Mouse (Mus musculus) embryo, embryonic 9.5 days (tissue): ENCODE measurements at regions not wholly inside any gene's neighbourhood (a gene's known extent, or its start where the extent isn't known, plus 50 kb on each side); places are given as distances from the start of the nearest gene placed in this dataset.
A peak's percentile ranks its signal among the peaks of the same experiment; 100 is the strongest.

ENCODE experiments used
- DNase-seq: peaks from one replicate; pipeline ENCODE4 v3.0.0-alpha.2; 2017; ENCODE audit errors: extremely low spot score

DNA sequence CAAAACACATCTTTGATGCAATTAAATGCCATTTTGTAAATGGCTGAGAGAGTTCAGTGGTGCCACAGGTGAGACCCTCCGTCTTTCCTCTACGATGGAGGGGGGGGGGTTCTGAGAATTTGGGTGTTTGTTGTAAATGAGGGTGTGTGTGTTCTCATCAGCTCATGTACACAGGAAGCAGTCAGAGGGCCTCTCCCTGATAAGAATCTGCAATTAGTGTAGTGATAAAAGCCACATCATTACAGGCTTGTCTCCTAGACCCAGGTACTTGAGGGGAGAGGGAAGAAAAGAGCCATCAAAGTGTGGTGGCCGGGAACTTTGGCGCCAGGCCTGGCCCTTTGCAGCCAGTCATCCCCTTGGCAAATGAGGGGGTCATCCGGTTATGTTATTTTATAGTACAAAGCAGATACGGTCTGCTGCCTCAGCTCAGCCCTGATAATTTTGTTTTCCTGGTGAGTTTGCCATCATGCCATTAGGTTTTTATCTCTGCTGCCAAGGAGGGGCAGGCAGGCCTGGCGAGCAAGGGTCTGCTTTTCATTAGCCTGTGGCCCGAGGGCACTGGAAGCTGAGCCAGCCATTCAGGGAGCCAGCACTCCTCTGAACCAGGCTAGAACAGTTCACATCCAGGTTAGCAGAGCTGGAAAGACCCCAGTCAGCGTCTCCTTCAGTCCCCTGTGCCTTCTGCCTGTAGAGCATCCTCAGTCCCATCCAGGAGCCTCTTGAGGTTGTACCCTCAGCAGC, 59.7 kb downstream of the H2al1j start:
- DNase-seq = no peak

DNA sequence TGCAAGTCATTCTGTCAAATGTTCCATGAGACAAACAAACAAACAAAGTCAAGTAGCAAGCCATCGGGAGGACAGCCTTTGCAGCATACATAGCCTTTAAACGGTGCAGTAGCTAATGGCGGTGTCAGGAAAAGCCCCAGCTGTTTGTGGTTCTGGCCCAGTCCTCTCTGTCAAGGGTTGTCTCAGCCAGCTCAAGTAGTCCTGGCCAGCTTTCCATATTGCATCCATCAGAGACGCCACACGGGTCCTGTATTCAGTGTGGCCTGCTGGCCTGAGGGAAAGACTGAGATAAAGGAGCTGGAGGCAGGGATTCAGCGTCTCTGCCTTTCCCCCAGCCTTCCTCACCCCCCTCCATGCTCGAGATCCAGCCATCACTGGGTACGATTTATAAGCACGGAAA, 61.2 kb downstream of the H2al1j start:
- no peak for DNase-seq

DNA sequence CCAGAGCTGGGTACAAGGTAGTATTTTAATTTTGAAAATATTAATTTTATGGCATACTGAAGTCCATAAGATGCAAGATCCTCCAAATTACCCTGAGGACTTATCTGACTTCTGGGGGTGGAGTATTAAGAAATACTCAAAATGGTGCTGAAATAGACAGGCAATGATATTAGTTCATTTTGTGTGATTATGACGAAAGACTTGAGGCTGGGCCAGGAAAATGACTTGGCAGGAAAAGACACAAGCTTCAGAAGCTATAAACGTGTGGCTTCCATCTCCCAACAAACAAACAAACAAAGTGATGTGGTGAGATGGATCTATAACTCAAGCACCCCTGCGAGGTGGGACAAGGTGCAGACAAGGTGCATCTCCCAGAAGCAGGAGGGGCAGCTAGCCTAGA, 72.8 kb downstream of the H2al1j start:
- no peak for DNase-seq

DNA sequence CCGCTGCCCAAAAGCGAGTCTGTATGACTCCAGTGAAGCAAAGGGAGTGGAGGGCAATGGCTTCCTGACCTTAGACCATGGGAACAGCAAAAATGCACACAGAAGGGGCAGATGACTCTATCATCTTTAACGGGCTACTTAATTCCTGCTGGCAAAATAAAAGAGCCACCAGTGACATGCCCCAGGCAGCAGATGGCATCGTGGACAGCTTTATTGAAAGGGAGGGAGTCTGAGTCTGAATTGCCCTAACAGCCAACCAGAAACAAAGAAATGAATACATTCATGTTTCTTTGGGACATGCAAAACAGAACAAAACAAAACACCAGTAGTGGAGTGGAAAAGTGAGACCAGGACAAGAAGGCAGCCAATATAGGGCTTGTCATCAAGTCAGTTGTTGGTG, 76.7 kb downstream of the H2al1j start:
- no peak for DNase-seq

DNA sequence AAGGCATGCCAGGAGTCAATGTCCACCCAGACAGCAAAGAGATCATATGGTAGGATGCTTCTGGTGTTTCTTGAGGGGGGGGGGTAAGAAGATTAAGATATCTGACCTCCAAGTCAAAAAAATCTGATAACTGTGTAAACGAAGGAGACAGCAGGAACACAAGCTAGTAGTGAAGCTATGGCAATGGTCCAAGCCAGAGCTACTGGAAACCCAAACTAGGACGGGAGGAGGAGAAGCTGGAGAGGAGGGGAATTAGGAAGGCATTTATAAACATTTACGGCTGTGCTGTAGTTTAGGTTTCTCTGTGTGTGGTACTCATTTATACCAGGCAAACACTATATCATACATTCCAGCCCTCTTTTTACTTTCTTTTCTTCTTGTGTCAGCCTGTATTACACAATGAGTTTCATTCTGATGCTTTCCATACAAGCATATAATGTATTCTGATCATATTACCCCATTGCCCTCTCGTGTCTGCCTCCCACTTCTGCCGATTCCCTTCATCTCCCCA, 84.7 kb downstream of the H2al1j start:
- no peak for DNase-seq

DNA sequence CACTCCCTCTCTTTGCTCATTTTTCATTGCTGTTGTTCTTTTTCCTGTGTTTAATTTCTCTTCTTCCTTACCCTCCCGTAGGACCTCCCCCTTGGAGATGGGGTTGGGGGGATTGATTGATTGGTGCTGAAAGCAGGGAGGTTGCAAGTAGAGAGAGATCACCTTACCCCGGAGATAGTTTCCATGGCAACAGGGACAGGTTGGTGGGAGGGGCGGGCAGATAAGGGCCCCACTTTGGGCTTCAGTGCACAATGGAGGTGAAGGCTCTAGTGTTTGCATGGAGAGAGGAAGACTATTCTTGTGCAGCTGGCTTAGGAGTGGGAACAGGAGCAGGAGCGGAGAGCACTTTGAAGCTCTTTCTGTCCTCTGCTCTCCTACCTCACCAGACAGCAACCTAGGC, 88.0 kb downstream of the H2al1j start:
- peak; percentile 34 for DNase-seq

DNA sequence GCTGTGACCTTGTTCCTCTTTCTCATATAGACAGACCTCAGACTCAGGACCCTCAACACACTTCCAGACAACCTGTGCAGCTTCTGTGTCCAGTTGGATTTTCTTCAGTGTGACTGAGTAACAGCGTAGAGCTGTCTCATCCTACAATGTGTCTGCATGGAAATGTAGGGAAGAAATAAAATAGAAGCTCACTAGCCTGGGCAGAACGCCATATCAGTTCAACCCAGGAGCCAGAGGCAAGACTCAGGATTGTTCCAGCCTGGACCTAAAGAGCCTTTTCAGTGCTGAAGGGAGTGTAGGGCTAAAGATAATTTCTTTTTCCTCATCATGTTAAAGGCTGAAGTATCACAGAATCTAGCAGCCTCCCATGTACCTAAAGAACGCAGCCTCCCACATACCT, 88.9 kb downstream of the H2al1j start:
- DNase-seq = no peak

DNA sequence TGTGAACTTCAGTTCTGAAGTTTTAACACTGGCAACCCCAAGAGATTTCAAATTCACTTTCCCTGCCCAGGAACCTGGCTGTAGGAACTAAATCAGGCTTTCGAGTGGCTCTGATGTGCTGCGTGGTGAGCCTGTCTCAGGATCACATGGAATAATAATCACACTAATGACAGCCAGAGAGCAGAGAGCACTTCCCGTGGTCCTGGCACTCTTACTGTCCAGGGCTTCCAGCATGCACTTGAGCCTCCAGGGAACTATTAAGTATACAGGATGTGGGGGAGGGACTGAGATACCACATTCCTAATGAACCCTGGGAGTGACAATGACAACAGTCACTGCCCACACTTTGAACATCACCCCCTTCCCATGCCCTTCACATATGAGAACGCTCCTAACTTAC, 90.2 kb downstream of the H2al1j start:
- DNase-seq = no peak

DNA sequence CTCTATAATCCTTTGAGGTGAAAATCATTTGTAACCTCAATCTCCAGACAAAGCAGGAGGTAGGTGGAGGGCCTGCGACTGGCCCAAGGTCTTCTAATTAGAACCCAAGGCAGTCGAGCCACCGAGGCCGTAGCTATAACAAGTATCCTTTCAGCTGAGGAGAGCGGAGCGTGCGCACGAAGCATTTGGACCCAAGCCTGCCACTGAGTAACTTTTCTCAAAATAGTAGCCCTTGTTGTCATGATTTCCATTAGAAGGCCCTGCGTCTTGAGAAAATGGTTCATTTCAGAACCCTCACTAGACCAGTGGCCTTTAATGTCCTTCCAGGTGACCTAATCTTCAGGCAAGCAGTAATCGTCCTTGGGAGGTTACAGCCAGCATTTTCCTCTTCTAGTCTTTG, 90.6 kb downstream of the H2al1j start:
- no peak for DNase-seq

DNA sequence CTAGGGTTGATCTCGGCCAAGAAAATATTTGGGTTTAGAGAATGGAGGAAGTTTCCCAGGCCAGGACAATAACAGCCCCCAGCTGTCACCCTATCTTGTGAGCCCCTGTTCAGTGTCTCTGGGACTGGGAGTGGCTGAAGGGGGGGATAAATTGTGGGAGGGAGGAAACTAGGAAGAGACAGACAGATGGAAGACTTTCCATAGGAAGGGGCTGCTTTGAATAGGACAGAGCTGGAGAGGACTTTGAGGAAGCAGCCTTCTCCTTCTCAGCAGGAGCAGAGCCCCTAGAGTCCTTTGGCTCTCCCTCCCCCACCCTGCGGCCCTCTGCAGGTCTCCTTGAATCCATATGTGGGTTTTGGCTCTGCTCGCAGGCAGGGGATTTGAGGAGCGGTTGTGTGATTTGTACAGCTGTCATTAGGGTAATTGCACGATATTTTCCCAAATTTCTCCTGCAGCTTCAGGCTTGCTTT, 91.6 kb downstream of the H2al1j start:
- DNase-seq = no peak

DNA sequence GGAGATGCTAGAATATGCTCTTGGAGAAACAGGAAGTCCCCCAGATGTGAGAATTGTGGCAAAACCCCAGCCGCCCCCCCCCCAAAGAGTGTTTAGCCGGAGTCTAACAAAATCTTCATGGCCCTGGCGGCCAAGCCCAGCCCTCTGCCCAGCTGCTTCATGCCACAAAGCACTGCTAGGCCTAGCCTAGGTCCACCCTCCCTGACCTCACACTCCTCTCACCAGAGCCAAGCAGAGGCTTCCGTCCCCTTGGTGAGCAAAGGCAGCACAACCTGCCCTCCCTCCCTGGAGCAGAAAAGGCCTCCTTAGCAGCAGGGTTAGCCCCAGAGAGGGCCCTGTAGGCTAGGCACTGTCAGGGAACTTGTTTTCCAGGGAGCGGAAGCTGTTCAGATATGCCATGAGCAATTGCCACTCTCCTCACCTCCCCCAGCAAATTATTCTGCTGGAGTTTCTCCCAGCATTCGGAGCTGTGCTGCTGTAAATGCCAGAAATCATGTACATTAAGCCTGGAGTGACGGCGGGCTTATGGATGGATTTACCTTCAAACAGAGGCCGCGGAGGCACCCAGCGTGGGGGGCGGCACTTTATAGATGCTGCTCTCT, 104.9 kb downstream of the H2al1j start:
- DNase-seq = no peak

DNA sequence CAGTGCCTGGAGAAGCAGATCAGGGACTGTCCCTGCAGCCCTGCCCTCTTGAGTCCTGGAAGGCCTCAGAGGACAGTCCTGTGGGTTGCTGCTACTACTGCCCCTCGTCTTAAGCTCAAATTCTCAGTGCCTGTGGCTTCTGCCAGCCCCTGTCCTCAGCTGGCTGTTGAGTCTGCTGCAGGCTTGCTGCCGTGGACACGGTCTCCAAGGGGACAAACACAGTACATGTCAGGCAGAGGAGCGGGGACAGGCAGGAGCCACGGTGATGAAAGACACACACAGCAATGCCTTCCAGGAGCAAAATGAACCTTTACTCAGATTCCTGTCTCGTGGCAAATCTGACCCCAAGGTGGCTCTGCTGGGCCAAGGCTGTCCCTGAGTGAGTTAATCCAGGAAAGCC, 107.7 kb downstream of the H2al1j start:
- DNase-seq = no peak

DNA sequence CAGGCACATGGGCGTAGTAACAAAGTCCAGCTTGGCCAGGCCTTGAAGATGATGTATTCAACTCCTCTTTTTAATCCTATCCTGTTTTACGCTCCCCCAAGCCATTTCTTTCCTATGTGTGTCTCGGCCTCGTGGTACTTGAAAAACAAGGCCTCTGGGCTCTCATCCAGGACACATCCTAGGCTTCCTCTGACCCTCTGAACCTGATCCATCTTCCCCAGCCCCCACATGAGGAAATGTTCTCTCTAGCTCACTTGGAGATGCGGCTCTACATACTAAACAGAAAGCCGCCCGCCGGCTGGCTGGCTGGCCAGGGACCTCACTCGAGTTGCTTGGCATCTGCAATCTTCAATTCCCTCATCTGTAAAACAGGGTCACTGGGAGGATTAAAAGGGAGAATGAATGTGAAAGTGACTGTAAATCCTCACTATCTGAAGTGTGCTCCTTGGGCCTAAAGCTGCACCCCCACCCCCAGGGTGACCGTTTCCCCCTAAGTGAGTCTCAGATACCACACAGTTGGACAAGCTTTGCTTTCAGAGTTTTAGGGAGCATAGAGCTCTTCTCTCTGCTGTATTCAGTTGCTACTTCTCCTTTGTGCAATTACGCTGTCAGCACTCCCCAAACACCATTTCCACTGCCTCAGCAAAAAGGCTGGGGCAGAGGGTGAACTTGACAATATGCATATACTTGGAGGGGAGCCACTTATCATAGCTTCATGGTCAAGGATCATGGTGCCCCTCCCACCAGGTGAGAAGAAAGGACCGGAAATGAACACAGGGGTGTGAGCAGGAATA, 109.7 kb downstream of the H2al1j start:
- DNase-seq = no peak

DNA sequence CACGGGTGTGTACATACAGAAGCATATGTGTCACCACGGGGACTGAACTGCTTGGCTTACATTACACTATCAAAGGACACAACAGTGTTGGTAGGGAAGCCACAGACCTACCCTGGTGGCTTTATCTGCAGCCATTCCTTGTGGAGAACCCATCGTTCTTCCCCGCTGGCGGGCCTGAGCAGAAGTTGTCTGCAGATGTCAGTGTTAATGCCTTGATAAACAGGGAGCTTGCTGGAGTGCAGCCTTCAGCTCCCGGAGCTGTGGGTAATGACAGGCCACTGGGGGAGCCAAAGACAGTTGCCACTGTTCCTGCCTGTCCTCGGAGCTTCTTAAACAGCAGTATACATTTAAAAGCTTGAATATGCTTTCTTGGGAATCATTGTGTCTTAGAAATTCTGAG, 115.9 kb downstream of the H2al1j start:
- DNase-seq = no peak

DNA sequence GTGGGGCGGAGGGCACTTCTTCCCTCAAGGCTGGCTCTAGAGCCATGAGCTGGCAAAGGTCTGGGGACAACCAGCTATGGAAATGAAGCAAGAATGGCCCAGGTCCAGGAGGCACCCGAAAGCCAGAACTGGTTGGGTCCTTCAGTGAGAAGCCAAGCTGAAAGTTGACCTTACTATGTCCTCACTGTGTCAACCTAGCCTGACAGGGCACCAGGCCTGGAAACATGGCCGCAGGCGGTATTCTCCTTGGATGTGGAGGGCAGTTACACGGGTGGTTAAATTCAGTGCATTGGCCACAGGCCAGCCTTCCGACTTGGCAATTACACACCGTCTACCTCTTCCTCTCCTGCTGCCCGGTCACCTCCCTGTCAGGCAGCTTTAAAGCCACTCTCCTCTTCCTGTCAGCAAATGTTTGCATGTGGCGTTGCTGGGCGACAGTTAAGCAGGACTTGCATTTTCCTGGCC, 116.7 kb downstream of the H2al1j start:
- no peak for DNase-seq

DNA sequence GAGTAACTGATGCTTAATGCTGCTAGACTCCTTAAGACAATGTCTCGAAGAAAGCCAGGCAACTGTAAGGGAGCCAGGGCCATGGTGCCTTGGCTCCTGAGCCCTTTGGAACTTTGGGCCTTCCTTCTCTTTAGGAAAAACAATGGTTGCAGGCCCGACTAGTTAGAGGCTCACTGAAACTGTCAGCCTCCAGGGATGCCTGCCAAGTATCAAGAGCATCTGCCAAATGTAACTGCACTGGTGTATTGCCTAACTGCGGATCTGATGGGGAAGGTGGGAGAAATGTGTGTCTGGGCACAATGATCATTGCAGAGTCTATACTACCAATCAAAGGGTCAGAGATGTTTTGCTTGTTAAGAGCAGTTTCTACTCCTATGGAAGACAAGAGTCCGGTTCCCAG, 121.1 kb downstream of the H2al1j start:
- DNase-seq = no peak

DNA sequence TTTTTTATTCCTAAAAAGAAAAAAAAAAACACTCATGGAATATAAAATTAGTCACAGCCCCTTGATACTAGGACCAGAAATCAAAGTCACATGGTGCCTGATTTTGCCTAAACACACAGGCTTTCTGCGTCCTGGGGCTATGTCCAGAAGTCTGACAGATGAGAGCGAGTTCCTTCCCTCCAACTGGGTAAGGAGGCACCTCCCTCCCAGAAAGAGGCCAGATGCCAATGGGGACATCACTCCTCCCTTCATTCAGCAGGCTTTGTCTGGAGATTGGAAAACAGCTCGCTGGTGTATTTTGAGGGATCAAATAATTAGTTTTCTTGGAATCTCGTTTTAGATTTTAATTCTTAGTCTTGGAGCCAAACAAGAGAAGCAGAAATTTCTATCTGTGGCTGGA, 130.9 kb downstream of the H2al1j start:
- no peak for DNase-seq

DNA sequence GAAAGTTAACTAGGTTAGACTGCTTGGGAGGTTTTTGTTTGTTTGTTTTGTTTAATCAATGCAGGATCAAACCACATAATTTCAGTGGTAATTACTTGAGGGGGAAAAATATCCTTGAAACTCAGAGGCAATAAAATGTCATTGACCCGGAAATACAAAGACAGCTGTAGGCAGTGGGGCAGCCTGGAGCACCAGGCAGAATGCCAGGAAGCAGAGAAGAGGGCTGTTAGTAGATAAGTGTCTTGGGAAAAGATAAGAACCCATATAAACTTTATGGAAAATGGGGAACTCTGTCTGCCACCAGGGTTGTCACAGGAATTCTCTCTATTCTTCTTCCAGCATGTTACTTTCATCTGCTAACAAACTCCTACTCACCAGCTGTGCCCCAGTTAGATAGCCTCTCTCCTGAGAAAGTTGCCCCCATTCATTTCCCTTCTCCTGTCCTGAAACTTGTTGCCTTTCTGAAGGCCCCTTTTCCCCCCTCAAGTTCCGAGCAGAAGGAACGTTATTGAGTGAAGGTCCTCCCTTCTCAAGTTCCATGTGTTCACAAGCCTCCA, 136.4 kb downstream of the H2al1j start:
- no peak for DNase-seq

DNA sequence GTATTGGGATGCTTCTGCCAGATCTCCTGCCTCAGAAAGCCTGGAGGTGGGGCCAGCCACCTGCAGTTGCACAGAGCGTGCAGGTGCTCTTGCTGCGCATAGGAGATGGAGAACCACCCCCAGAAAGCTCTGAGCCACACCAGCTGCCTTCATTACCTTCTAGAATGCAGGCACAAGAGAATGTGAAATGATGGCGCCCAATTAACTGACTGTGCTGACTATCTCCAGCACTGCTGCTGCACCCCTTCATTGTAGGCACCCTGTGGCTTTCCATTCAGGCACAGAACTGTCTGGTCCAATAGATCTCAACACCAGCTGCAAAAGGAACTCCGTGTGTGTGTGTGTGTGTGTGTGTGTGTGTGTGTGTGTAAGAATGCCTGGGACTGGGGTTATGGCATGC, 138.6 kb downstream of the H2al1j start:
- no peak for DNase-seq

DNA sequence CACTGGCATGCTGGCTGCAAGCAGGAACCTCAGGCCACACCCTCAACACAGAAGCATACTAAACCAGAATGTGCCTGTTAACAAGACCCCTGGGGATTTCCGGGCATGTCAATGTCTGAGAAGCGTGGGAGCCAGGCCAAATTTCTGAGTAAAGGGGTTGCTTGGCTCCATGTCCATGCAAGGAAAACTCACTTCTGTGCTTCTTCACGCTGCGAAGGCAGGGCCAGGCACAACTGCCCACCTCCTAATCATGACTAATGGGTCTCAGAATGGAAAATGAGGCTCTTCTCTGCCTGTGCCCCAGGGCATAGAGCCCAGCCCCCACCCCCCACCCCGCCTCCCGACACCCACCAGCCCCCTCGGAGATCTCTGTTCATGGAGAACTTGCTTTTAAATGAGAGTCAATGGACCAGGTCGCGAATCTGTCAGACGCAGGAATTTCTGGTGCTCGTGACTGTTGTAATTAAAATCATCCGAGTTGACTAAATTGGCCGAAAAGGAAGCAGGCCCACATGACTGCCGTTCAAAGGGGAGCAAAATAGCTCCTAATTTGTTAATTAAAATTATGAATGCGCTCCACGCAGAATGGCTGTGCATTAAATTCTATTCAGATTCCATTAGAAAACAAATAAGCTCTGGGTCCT, 152.2 kb downstream of the H2al1j start:
- DNase-seq = no peak

DNA sequence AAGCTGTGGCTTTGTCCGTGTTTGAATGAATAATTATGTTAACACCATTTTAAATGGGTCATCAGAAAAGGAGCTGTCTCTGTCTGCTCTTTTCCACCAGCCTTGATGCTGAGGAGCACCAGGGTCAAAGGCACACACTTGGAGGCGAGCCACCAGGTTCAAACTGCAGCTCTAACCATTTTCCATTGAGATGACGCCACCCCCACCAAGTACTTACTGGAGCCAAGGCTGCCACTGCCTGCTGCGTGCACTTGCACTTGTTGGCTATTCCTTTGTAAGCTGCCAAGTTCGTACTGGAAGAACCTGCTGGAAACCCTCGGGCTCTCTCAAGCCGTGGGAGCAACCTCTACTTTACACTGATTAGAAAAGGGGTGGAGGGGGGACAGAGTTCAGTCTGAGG, 154.5 kb downstream of the H2al1j start:
- DNase-seq = no peak

DNA sequence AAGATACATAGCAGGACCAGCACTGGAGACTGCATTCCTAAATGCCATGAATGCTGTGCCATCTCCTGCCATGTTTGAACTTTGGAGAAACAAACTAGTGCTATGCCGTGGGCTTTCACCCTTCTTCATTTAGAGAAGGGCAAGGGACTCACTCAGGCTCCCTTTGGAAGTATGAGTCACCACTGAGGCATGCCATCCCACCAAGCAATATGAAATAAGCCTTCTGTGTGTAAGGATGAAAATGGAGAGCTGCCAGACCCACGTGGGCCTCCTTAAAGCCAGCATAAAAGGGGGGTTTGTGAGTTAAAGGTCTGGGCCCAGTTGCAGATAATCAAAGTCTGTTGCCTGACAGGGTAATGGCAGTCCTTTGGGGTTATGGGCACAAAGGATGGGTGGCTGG, 159.0 kb downstream of the H2al1j start:
- no peak for DNase-seq
